Mouse (Mus musculus) granulocyte monocyte progenitor cell, adult 5-6 weeks (primary cell): ENCODE data around the gene Sp110. TPM values are rescaled to one million over a fixed set of nuclear protein-coding genes. Genes with fewer than 3 reads are reported as not detected.
"Not testable (repeated sequence)": the region's sequence is repeated elsewhere in the genome, so short reads cannot be mapped to it uniquely, and the experiment has no call there.

ENCODE experiments used
- ATAC-seq: replicated peaks from 2 replicates; pipeline ENCODE4 v1.8.0; 2016; ENCODE audit warnings: mild to moderate bottlenecking, moderate TSS enrichment, inconsistent platforms; ENCODE audit not compliant: poor library complexity, severe bottlenecking
- total RNA-seq, 2 experiments: library from RNA; stranded (forward) in 1 of 2; stranded (reverse) in 1 of 2; fragments of 200-712, 200-1000 nt in 1 of 2; fragments of >200 nt in 1 of 2; fragmentation: Nextera tagmentation in 1 of 2; gene quantifications; 2 replicates each; pipeline ENCODE4 v1.2.3; 2014 to 2017

Gene Sp110
- total RNA-seq, 2 experiments from 2014 or later, result 120 to 136 TPM

DNA sequence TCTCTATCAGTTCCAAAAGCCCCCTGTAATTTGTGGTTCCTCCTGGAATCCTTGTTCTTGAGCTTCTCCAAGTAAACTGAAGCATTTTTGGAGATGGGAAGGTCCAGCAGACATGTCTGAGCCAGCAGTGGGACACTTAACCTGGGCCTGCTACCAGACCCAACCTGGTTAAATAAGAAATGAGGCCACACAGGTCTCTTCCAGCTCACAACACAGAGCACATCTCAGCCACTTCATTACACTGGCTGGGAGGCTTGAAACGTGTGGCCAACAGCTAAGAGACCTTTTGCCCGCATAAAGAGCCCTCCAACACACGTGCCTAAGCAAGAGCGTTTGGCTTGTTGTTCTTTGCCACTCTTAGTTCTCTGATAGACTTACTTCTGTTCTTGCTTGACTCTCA is 25.1 kb downstream of the Sp110 start:
- not testable (repeated sequence) for ATAC-seq

DNA sequence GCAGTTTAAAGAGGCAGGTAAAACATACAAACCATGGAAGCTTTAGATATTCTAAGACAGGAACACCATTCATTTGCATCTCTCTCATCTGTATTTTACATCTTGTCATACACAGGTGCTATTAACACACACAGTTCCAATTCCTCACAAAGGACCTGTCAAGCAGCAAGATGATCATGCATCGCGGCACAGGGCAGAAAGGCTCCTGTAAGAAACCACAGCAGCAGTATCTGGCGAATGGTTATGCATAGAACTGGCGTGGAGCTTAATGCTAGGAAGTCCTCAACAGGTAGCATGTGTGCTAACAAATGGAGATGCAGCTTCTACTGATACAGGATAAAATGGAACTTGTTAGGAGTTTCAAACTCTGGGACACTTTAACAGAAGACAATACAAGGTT is 43.4 kb downstream of the Sp110 start:
- ATAC-seq, result not testable (repeated sequence)

DNA sequence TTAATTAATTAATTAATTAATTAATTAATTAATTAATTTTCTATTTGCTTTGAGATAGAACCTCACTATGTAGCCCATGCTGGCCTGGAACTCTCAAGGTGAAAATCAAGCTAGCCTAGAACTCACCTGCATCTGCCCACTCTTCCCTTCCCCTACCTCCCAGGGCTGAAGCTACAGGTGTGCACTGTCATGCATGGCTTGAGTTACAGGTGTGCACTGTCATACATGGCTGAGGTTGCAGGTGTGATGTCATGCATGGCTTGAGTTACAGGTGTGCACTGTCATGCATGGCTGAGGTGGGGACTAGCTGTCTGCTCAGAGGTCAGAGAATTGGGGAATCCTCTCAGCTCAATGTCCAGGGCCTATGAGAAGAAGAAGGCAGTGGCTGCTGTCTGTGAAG is 52.2 kb downstream of the Sp110 start:
- not testable (repeated sequence) for ATAC-seq

DNA sequence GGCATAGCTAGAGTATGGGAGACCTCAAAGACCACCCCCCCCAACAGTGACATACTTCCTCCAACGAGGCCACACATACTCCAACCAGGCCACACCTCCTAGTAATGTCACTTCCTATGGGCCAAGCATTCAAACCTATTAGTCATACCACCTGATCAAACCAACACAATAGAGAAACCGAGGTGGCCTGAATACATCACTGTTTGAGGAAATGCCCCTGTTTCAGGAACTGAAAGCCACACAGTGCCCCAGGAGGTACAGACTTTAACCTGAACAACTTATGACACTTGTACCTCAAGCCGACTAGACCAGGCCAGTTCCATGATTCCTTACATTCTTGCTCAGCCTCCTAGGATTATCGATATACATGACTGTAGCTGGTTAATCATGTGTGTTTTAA is 54.8 kb downstream of the Sp110 start:
- not testable (repeated sequence) for ATAC-seq

DNA sequence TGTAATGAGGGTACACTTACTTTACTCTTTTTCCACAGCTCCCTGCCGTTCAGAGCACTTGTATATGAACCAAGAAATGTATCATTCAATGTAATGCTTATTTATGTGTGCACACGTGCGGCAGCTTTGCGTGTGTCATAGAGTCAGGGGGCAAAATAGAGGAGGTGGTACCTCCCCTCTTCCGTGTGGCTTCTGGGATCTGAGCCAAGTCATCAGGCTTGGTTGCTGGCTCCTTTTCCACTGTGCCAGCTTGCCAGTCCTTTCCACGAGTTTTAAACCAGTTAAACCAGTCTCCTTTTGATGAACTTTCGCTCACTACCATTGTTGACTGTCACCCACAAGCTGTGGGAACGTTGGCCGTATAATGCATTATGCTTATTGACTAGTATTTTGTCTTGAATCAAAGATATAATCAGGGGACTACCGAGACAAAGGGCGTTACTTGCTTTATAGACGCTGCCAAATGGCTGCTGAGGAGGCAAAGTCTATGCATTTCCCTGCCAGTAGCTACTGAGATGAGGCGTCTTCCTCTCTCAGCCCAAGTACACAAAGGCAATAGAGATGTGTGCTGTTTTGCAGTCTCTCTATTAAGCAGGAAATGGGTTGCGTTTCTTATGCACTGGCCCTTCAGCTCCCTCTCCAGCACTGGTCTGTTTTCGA is 70.0 kb downstream of the Sp110 start:
- ATAC-seq, result not testable (repeated sequence)

Other genes starting within 250 kb of the Sp110 start
- gene G530012D18Rik, start 23.1 kb downstream of the Sp110 start, total RNA-seq (2014; fragmentation: Nextera tagmentation), result not detected in 2 replicates
- not detected in 2 replicates for gene G530012D18Rik, start 23.1 kb downstream of the Sp110 start, total RNA-seq (2017)
- 69.0 and 70.3 TPM in 2 replicates for gene Sp140, start 1.6 kb upstream of the Sp110 start, total RNA-seq (2014; fragmentation: Nextera tagmentation)
- 58.8 and 66.9 TPM in 2 replicates for gene Sp140, start 1.6 kb upstream of the Sp110 start, total RNA-seq (2017)
- gene Sp100, start 51.2 kb upstream of the Sp110 start, total RNA-seq (2014; fragmentation: Nextera tagmentation), result 109 and 124 TPM in 2 replicates
- 68.7 and 78.7 TPM in 2 replicates for gene Sp100, start 51.2 kb upstream of the Sp110 start, total RNA-seq (2017)
- 105 and 129 TPM in 2 replicates for gene A630001G21Rik, start 179.8 kb upstream of the Sp110 start, total RNA-seq (2014; fragmentation: Nextera tagmentation)
- gene A630001G21Rik, start 179.8 kb upstream of the Sp110 start, total RNA-seq (2017), result 77.1 and 79.8 TPM in 2 replicates
- 76.6 and 78.8 TPM in 2 replicates for gene Cab39, start 194.6 kb upstream of the Sp110 start, total RNA-seq (2014; fragmentation: Nextera tagmentation)
- 124 and 141 TPM in 2 replicates for gene Cab39, start 194.6 kb upstream of the Sp110 start, total RNA-seq (2017)